Mouse (Mus musculus) midbrain, embryonic 16.5 days (tissue): ENCODE results near the gene Dgkg. TPM values are rescaled to one million over a fixed set of nuclear protein-coding genes. Genes with fewer than 3 reads are reported as not detected.
A peak's percentile ranks its signal among the peaks of the same experiment; 100 is the strongest.

Experiments used
- ATAC-seq: fragments of 200-750 bp; cut with Nextera tagmentation; 2 replicates; pipeline ENCODE4 v1.8.0; 2017; ENCODE audit warnings: moderate TSS enrichment
- H3K27ac ChIP-seq: fragments of 300-500 bp; sonication (generic); 2 replicates; pipeline ENCODE4 v1.5.1; 2014; ENCODE audit warnings: mild to moderate bottlenecking, low read length, mixed read lengths
- H3K27me3 ChIP-seq: fragments of 300-500 bp; sonication (generic); 2 replicates; pipeline ENCODE4 v1.6.1; 2014; ENCODE audit warnings: low read depth, low read length, mixed read lengths; ENCODE audit not compliant: control insufficient read depth, insufficient read depth
- H3K36me3 ChIP-seq: fragments of 300-500 bp; sonication (generic); 2 replicates; pipeline ENCODE4 v1.6.1; 2014; ENCODE audit warnings: mild to moderate bottlenecking, low read length, moderate library complexity, mixed read lengths; ENCODE audit not compliant: control insufficient read depth, insufficient read depth
- H3K4me1 ChIP-seq: fragments of 300-500 bp; sonication (generic); 2 replicates; pipeline ENCODE4 v1.6.1; 2014; ENCODE audit warnings: mild to moderate bottlenecking, low read length, mixed read lengths; ENCODE audit not compliant: control insufficient read depth, insufficient read depth
- H3K4me2 ChIP-seq: fragments of 300-500 bp; sonication (generic); 2 replicates; pipeline ENCODE4 v1.6.1; 2014; ENCODE audit warnings: mild to moderate bottlenecking, low read length, mixed read lengths
- H3K4me3 ChIP-seq: fragments of 300-500 bp; sonication (generic); 2 replicates; pipeline ENCODE4 v1.5.1; 2014; ENCODE audit warnings: low read depth, mild to moderate bottlenecking, low read length, moderate library complexity, mixed read lengths
- H3K9ac ChIP-seq: fragments of 300-500 bp; sonication (generic); 2 replicates; pipeline ENCODE4 v1.6.1; 2014; ENCODE audit warnings: low read depth, low read length, mixed read lengths
- H3K9me3 ChIP-seq: fragments of 300-500 bp; sonication (generic); replicated peaks from 2 replicates; pipeline ENCODE4 v1.6.1; 2014; ENCODE audit warnings: mild to moderate bottlenecking, low read length, mixed read lengths; ENCODE audit not compliant: control insufficient read depth, poor library complexity, severe bottlenecking
- WGBS: fragments of 180-500 bp; shearing (Covaris S2); extraction: QIAGEN DNeasy Blood & Tissue Kit; methylation state at CpG from one replicate; pipeline ENCODE4 v1.1.7; 2014; 5-methylcytosine and 5-hydroxymethylcytosine counted together
- polyA plus RNA-seq: library from polyadenylated mRNA; unstranded; fragments of >200 nt; fragmentation: Nextera tagmentation; extraction: Ambion mirVana; gene quantifications from 2 replicates; pipeline ENCODE4 v1.2.1, GENCODE M21; 2015

The Dgkg gene
- polyA plus RNA-seq, 1 experiment from 2014 or later = 4.6 TPM

DNA sequence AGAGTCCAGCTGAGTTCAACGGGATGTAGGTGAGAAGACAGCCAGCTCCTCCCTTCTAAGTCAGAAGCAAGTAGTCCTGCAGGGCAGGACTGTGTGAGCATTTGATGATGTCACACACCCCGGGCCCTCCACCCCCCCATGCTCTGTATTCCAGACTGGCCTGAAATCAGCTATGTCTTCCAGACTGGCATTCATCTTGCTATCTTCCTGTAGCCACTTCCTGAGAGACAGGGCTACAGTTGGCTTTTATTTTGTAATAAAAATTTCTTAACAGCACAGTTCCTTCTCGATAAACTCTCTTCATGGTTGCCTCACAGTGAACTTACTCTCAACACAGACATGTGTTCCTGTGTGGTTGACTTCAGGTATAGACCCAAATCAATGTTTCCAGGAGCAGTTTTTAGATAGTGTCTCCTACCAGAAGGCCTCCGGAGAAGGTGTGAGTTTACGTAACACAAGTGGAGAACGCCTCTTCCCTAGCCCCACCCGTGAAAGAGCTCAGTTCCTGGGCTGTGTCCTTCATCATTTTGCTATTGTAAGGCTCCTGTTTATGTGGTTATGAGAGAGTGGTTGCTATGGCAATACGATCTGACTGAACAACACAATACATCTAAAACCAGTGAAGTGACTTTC is 38.5 kb downstream of the Dgkg start:
- H3K4me2 ChIP-seq = no peak overlapping the region
- WGBS = 75% methylated on average over 8 of the region's 8 CpGs
- no peaks in the 10 kb centered on the region for H3K9me3 ChIP-seq
- no peak overlapping the region for H3K9ac ChIP-seq
- H3K4me1 ChIP-seq = no peaks in the 10 kb centered on the region; the same call in 1 of the 2 replicates
- no peak overlapping the region; the same call in 1 of the 2 replicates for H3K27ac ChIP-seq
- peak; percentile 79; the same call in 1 of the 2 replicates for ATAC-seq
- H3K4me3 ChIP-seq = no peak overlapping the region
- H3K36me3 ChIP-seq = no peaks in the 10 kb centered on the region
- H3K27me3 ChIP-seq = no peaks in the 10 kb centered on the region

DNA sequence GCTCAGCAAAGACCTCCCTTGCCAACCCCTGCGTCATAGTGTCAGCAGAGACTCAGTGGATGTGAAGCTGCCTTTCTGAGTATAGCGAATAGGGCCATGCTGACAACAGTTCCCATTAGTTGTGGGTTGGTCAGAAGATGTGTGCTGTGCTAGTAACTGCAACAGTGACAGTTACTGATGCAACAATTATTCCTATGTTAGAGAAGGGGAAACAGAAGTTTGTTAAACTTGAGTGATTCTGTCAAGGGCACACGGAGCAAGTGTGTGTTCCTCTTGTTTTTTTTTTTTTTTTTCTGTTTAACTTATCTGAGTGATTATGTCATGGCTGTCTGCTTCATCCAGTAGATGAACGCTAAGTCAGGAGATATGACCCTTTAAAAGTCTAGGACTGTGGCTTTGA is 41.2 kb downstream of the Dgkg start:
- whole genome bisulfite sequencing = 91% methylated on average over 4 of the region's 4 CpGs
- Histone ChIP-seq H3K4me2 (no peak overlapping the region), H3K36me3 (no peaks in the 10 kb centered on the region), H3K4me1 (no peaks in the 10 kb centered on the region; the same call in 1 of the 2 replicates), H3K27ac (no peak overlapping the region), H3K9ac (no peak overlapping the region), H3K27me3 (no peaks in the 10 kb centered on the region), H3K4me3 (no peak overlapping the region), H3K9me3 (no peaks in the 10 kb centered on the region)
- ATAC-seq = no peak

- no peak overlapping the region for H3K4me3 ChIP-seq
- 70% methylated on average over 9 of the region's 9 CpGs for WGBS
- H3K9ac ChIP-seq = no peak overlapping the region
- no peaks in the 10 kb centered on the region for H3K4me1 ChIP-seq
- no peak overlapping the region for H3K27ac ChIP-seq
- H3K36me3 ChIP-seq = no peaks in the 10 kb centered on the region
- H3K27me3 ChIP-seq = no peaks in the 10 kb centered on the region
- no peak for ATAC-seq
- H3K4me2 ChIP-seq = no peak overlapping the region
- H3K9me3 ChIP-seq = no peaks in the 10 kb centered on the region
Observed at GRCm38 (mm10) chr16:22613186-22614073, 43.6 kb downstream of the Dgkg start.

DNA sequence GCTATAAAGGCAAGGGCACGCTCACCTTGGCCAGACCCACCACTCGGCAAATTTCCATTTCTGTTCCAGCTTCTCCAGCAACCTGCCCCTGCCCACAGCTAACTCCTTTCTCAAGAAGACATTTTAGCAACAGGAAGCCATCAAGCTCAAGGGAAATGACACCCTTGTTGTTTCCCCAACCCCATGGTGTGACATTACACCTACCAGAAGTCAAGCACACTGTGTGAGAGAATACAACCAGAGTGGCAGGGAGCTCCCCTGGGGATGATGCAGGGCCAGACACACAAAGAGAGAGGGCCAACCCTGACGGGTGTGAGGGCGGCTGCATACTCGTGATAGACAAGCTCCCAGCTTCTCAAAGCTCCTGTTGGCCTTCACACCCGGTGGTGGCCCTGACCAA is 49.0 kb downstream of the Dgkg start:
- Histone ChIP-seq H3K27me3 (no peaks in the 10 kb centered on the region), H3K4me2 (no peak overlapping the region), H3K9me3 (no peaks in the 10 kb centered on the region), H3K4me3 (no peak overlapping the region), H3K9ac (no peak overlapping the region), H3K36me3 (no peaks in the 10 kb centered on the region), H3K27ac (no peak overlapping the region), H3K4me1 (no peaks in the 10 kb centered on the region)
- WGBS = 45% methylated on average over 6 of the region's 6 CpGs
- no peak for ATAC-seq

GRCm38 (mm10) chr16:22606989-22607388 is 50.0 kb downstream of the Dgkg start:
- Histone ChIP-seq H3K4me3 (no peak overlapping the region), H3K9ac (no peak overlapping the region), H3K4me1 (no peaks in the 10 kb centered on the region), H3K9me3 (no peaks in the 10 kb centered on the region), H3K4me2 (no peak overlapping the region), H3K27ac (no peak overlapping the region), H3K27me3 (no peaks in the 10 kb centered on the region), H3K36me3 (no peaks in the 10 kb centered on the region)
- WGBS = 91% methylated on average over 4 of the region's 4 CpGs
- no peak for ATAC-seq

GRCm38 (mm10) chr16:22602399-22602798 is 54.6 kb downstream of the Dgkg start:
- no peak overlapping the region for H3K9ac ChIP-seq
- WGBS = 90% methylated on average over 9 of the region's 9 CpGs
- H3K27me3 ChIP-seq = no peaks in the 10 kb centered on the region
- H3K4me1 ChIP-seq = no peaks in the 10 kb centered on the region
- H3K9me3 ChIP-seq = no peaks in the 10 kb centered on the region
- no peaks in the 10 kb centered on the region for H3K36me3 ChIP-seq
- H3K4me3 ChIP-seq = no peak overlapping the region
- no peak for ATAC-seq
- no peak overlapping the region for H3K27ac ChIP-seq
- no peak overlapping the region for H3K4me2 ChIP-seq

- H3K4me2 ChIP-seq = no peak overlapping the region
- no peak for ATAC-seq
- no peak overlapping the region for H3K4me3 ChIP-seq
- 85% methylated on average over 3 of the region's 3 CpGs for WGBS
- H3K4me1 ChIP-seq = no peaks in the 10 kb centered on the region
- no peaks in the 10 kb centered on the region for H3K27me3 ChIP-seq
- no peaks in the 10 kb centered on the region for H3K36me3 ChIP-seq
- H3K9me3 ChIP-seq = no peaks in the 10 kb centered on the region
- no peak overlapping the region for H3K9ac ChIP-seq
- no peak overlapping the region for H3K27ac ChIP-seq
Observed at GRCm38 (mm10) chr16:22601756-22602155, 55.3 kb downstream of the Dgkg start.

DNA sequence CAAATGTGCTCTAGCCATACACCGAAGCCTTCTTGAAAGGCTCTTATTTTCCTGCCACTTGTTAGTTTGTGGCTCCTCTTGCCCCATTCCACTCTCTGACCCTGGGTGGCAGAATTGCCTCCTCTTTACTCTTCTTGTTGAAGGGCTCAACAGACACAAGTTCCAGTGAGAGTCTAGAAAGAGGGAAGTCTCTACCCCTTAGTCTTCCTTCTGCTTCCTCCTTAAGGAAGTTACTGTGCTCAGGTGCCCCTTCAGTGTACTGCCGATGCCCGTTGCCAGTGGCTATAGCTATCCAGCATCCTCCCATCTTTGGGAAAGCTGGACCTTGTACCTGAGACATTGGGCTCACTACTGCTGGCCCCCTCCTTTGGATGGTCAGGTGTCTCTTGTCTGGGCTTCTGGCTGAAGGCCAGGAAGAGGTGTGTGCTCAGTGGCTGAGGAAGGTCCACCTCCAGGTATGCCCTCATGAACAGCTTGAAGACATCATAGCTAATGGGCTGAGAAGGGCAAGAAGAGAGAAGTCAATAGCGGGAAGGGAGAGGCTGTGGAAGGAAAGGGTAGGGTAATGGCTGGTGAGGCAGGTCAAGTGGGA is 56.8 kb downstream of the Dgkg start:
- Histone ChIP-seq H3K9ac (no peak overlapping the region), H3K36me3 (no peaks in the 10 kb centered on the region), H3K4me1 (no peaks in the 10 kb centered on the region), H3K4me3 (no peak overlapping the region), H3K4me2 (no peak overlapping the region), H3K27ac (no peak overlapping the region), H3K9me3 (no peaks in the 10 kb centered on the region), H3K27me3 (no peaks in the 10 kb centered on the region)
- WGBS = 91% methylated on average over 4 of the region's 4 CpGs
- ATAC-seq = no peak

- no peak overlapping the region for H3K27ac ChIP-seq
- no peak for ATAC-seq
- no peaks in the 10 kb centered on the region for H3K36me3 ChIP-seq
- H3K9me3 ChIP-seq = no peaks in the 10 kb centered on the region
- H3K9ac ChIP-seq = no peak overlapping the region
- no peaks in the 10 kb centered on the region for H3K27me3 ChIP-seq
- H3K4me1 ChIP-seq = no peaks in the 10 kb centered on the region
- no peak overlapping the region for H3K4me2 ChIP-seq
- 85% methylated on average over 6 of the region's 6 CpGs for WGBS
- H3K4me3 ChIP-seq = no peak overlapping the region
Observed at GRCm38 (mm10) chr16:22598741-22599140, 58.3 kb downstream of the Dgkg start.
